Comparison of ENCODE assay signal across 11 mouse cellular contexts in genomic region chr15:99127851-99128522, GRCm38 (mm10). TPM values are rescaled to one million over a fixed set of nuclear protein-coding genes. Genes with fewer than 3 reads are reported as not detected.
A peak's percentile ranks its signal among the peaks of the same experiment; 100 is the strongest.
DNase-seq lines count a peak whose midpoint lies in the region; ATAC-seq lines count a peak whose summit lies in the region.
"Had no signal": no experiment of that assay in that cellular context is flagged by ENCODE, and none has a peak within 500 bp of the region (broad histone marks: within the 10 kb centered on the region; RNA-seq: fewer than 3 reads in every experiment).

No protein-coding gene starts in this region.

- no peak for ATAC-seq in kidney, embryonic 16.5 days (ENCODE audit: low FRiP score, low TSS enrichment)
- ATAC-seq in forebrain, embryonic 13.5 days, result no peak
- ATAC-seq in limb, embryonic 15.5 days (ENCODE audit: insufficient number of reproducible peaks, low FRiP score, low TSS enrichment, low read depth), result no peak
- no peak for ATAC-seq in stomach, embryonic 14.5 days (ENCODE audit: insufficient number of reproducible peaks, insufficient read depth, low FRiP score, low read depth)
- ATAC-seq: lung, postnatal 0 days had no signal

- no peaks in the 10 kb centered on the region for H3K27me3 ChIP-seq in kidney, embryonic 16.5 days (ENCODE audit: insufficient read depth, low read length)
- H3K27me3 ChIP-seq in forebrain, embryonic 13.5 days, result no peaks in the 10 kb centered on the region
- H3K27me3 ChIP-seq in limb, embryonic 15.5 days, result no peaks in the 10 kb centered on the region
- no peaks in the 10 kb centered on the region for H3K27me3 ChIP-seq in stomach, embryonic 14.5 days (ENCODE audit: control insufficient read depth, insufficient read depth, low read length)

- H3K36me3 ChIP-seq in kidney, embryonic 16.5 days (ENCODE audit: insufficient read depth, low read length), result no peaks in the 10 kb centered on the region
- peaks cover 5% of the 10 kb centered on the region; the same call in 1 of the 2 replicates for H3K36me3 ChIP-seq in forebrain, embryonic 13.5 days (ENCODE audit: poor library complexity, severe bottlenecking)
- H3K36me3 ChIP-seq in limb, embryonic 15.5 days, result no peaks in the 10 kb centered on the region
- no peaks in the 10 kb centered on the region; the same call in 1 of the 2 replicates for H3K36me3 ChIP-seq in stomach, embryonic 14.5 days (ENCODE audit: control insufficient read depth, insufficient read depth, low read length)
- H3K36me3 ChIP-seq: G1E had no signal

- peak overlapping the region; percentile 52 for H3K9ac ChIP-seq in kidney, embryonic 16.5 days (replicated peaks; ENCODE audit: low read length)
- peak overlapping the region; percentile 89 for H3K9ac ChIP-seq in forebrain, embryonic 13.5 days
- no peak overlapping the region for H3K9ac ChIP-seq in limb, embryonic 15.5 days
- no peak overlapping the region for H3K9ac ChIP-seq in stomach, embryonic 14.5 days (replicated peaks; ENCODE audit: low read depth, low read length)

- H3K9me3 ChIP-seq in kidney, embryonic 16.5 days (ENCODE audit: low read length), result no peaks in the 10 kb centered on the region
- H3K9me3 ChIP-seq in forebrain, embryonic 13.5 days (replicated peaks), result no peaks in the 10 kb centered on the region
- no peaks in the 10 kb centered on the region for H3K9me3 ChIP-seq in limb, embryonic 15.5 days
- no peaks in the 10 kb centered on the region for H3K9me3 ChIP-seq in stomach, embryonic 14.5 days (ENCODE audit: control insufficient read depth, low read depth, low read length)

- DNase-seq in kidney, postnatal 10 days, result no peak
- DNase-seq in layer of hippocampus, postnatal 14 days (ENCODE audit: low spot score in 2 of 2), result no peak
- DNase-seq in right cerebral cortex, postnatal 25 days, result no peak
- DNase-seq in left cerebral cortex, adult 11 months (ENCODE audit: low spot score), result no peak
- DNase-seq: gastrocnemius, postnatal 36 days had no signal

- H3K4me3 ChIP-seq in kidney, embryonic 16.5 days (ENCODE audit: low read length), result peak overlapping the region; percentile 86
- peak overlapping the region; percentile 82 for H3K4me3 ChIP-seq in forebrain, embryonic 13.5 days
- H3K4me3 ChIP-seq in limb, embryonic 15.5 days, result peak overlapping the region; percentile 84
- peak overlapping the region; percentile 90 for H3K4me3 ChIP-seq in stomach, embryonic 14.5 days (ENCODE audit: low read depth, low read length)

- 64% methylated on average over 6 of the region's 6 CpGs for WGBS in kidney, embryonic 16.5 days
- WGBS in forebrain, embryonic 13.5 days, result 62% methylated on average over 6 of the region's 6 CpGs
- WGBS in limb, embryonic 15.5 days, result 66% methylated on average over 6 of the region's 6 CpGs
- WGBS in stomach, embryonic 14.5 days, result 63% methylated on average over 6 of the region's 6 CpGs

- peaks cover 31% of the 10 kb centered on the region for H3K4me1 ChIP-seq in kidney, embryonic 16.5 days (ENCODE audit: insufficient read depth, low read length)
- H3K4me1 ChIP-seq in forebrain, embryonic 13.5 days, result peaks cover 39% of the 10 kb centered on the region
- peaks cover 29% of the 10 kb centered on the region for H3K4me1 ChIP-seq in limb, embryonic 15.5 days
- H3K4me1 ChIP-seq in stomach, embryonic 14.5 days (ENCODE audit: control insufficient read depth, insufficient read depth, low read length), result peaks cover 15% of the 10 kb centered on the region

- H3K27ac ChIP-seq in kidney, embryonic 16.5 days (ENCODE audit: low read length), result no peak overlapping the region
- no peak overlapping the region for H3K27ac ChIP-seq in forebrain, embryonic 13.5 days
- no peak overlapping the region; the same call in 1 of the 2 replicates for H3K27ac ChIP-seq in limb, embryonic 15.5 days
- H3K27ac ChIP-seq in stomach, embryonic 14.5 days (ENCODE audit: low read length), result no peak overlapping the region

- peak overlapping the region; percentile 77 for H3K4me2 ChIP-seq in kidney, embryonic 16.5 days (replicated peaks; ENCODE audit: low read depth, low read length)
- peak overlapping the region; percentile 76 for H3K4me2 ChIP-seq in forebrain, embryonic 13.5 days
- peak overlapping the region; percentile 80 for H3K4me2 ChIP-seq in limb, embryonic 15.5 days
- H3K4me2 ChIP-seq in stomach, embryonic 14.5 days (replicated peaks; ENCODE audit: low read depth, low read length), result peak overlapping the region; percentile 50

RNA-seq across cellular contexts. Expression of gene Spats2, which starts 2.3 kb away (rescaled TPM):
- 42.1 and 42.9 TPM in 2 replicates for polyA plus RNA-seq in kidney, embryonic 16.5 days (2015; fragmentation: Nextera tagmentation; extraction: Ambion mirVana)
- 44.6 and 46.2 TPM in 2 replicates for polyA plus RNA-seq in forebrain, embryonic 13.5 days (2015; fragmentation: Nextera tagmentation; extraction: Ambion mirVana)
- 28.7 and 33.1 TPM in 2 replicates for polyA plus RNA-seq in limb, embryonic 15.5 days (2015; fragmentation: Nextera tagmentation; extraction: Ambion mirVana)
- 34.2 and 35.5 TPM in 2 replicates for polyA plus RNA-seq in stomach, embryonic 14.5 days (2014; fragmentation: Nextera tagmentation; extraction: Ambion mirVana)
- 10 to 100 TPM; 35.2 to 38.6 TPM for total RNA-seq in layer of hippocampus, postnatal 14 days (2021)
- polyA plus RNA-seq: G1E had no signal

RNA-seq across cellular contexts. Expression of gene Dnajc22, which starts 35.0 kb away (rescaled TPM):
- polyA plus RNA-seq in kidney, embryonic 16.5 days (2015; fragmentation: Nextera tagmentation; extraction: Ambion mirVana), result 8.0 and 10.0 TPM in 2 replicates
- 0.25 and 0.84 TPM in 2 replicates for polyA plus RNA-seq in forebrain, embryonic 13.5 days (2015; fragmentation: Nextera tagmentation; extraction: Ambion mirVana)
- polyA plus RNA-seq in limb, embryonic 15.5 days (2015; fragmentation: Nextera tagmentation; extraction: Ambion mirVana), result 0.55 and 0.86 TPM in 2 replicates
- 9.3 and 11.0 TPM in 2 replicates for polyA plus RNA-seq in stomach, embryonic 14.5 days (2014; fragmentation: Nextera tagmentation; extraction: Ambion mirVana)
- total RNA-seq in layer of hippocampus, postnatal 14 days (2021), result under 1 TPM in 1 of 2 experiments, not detected in 1; 0.28 TPM
- polyA plus RNA-seq: G1E had no signal

RNA-seq across cellular contexts. Expression of gene C1ql4, which starts 40.4 kb away (rescaled TPM):
- 0.94 and 1.2 TPM in 2 replicates for polyA plus RNA-seq in kidney, embryonic 16.5 days (2015; fragmentation: Nextera tagmentation; extraction: Ambion mirVana)
- 0.39 TPM in 1 of 2 replicates, not detected in the other for polyA plus RNA-seq in forebrain, embryonic 13.5 days (2015; fragmentation: Nextera tagmentation; extraction: Ambion mirVana)
- polyA plus RNA-seq in limb, embryonic 15.5 days (2015; fragmentation: Nextera tagmentation; extraction: Ambion mirVana), result not detected in 2 replicates
- polyA plus RNA-seq in stomach, embryonic 14.5 days (2014; fragmentation: Nextera tagmentation; extraction: Ambion mirVana), result 0.22 TPM in 1 of 2 replicates, not detected in the other
- total RNA-seq in layer of hippocampus, postnatal 14 days (2021), result under 1 TPM in 1 of 2 experiments, not detected in 1; 0.44 TPM
- total RNA-seq: G1E; gastrocnemius, postnatal 36 days had no signal
- polyA plus RNA-seq: G1E; lung, postnatal 0 days had no signal

RNA-seq across cellular contexts. Expression of gene Troap, which starts 53.6 kb away (rescaled TPM):
- 35.8 and 45.8 TPM in 2 replicates for polyA plus RNA-seq in kidney, embryonic 16.5 days (2015; fragmentation: Nextera tagmentation; extraction: Ambion mirVana)
- polyA plus RNA-seq in forebrain, embryonic 13.5 days (2015; fragmentation: Nextera tagmentation; extraction: Ambion mirVana), result 37.8 and 38.6 TPM in 2 replicates
- 22.3 and 26.5 TPM in 2 replicates for polyA plus RNA-seq in limb, embryonic 15.5 days (2015; fragmentation: Nextera tagmentation; extraction: Ambion mirVana)
- 22.7 and 24.6 TPM in 2 replicates for polyA plus RNA-seq in stomach, embryonic 14.5 days (2014; fragmentation: Nextera tagmentation; extraction: Ambion mirVana)
- total RNA-seq in layer of hippocampus, postnatal 14 days (2021), result 1 to 10 TPM; 1.2 to 2.6 TPM

Comparison
In these comparisons a context has a peak if more than half of its experiments do, and no peak if none do; other contexts are left out.
1. H3K9ac ChIP-seq: peak in kidney, embryonic 16.5 days (single experiment) and forebrain, embryonic 13.5 days (single experiment); none in limb, embryonic 15.5 days (single experiment) and stomach, embryonic 14.5 days (single experiment).
2. Peak in every context shown above with its lines, with median percentiles within 50 percentile points of each other: H3K4me2 ChIP-seq and H3K4me3 ChIP-seq.